In the genomic region with DNA sequence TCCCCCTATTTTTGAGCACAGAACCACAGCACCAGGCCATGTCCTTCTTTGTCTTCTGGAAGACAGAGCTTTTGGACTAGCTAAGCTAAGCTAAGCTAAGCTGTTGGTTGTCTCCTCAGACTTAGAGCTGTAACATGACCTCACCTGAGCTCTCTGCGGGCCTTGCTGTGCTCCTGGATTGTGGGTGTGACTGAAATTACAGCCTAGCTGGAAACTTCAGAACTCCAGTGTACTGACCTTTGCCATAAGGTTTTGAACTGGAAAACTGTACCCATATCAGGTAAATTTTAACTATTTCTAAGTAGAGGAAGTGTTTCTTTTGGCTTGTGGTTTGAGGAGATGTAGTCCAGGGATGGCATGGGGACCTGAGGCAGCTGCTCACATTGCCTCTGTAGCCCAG, we compare ENCODE assay signal across 15 mouse cellular contexts. TPM values are rescaled to one million over a fixed set of nuclear protein-coding genes. Genes with fewer than 3 reads are reported as not detected.
DNase-seq lines count a peak whose midpoint lies in the region; ATAC-seq and TF ChIP-seq lines count a peak whose summit lies in the region.
"Had no signal": no experiment of that assay in that cellular context is flagged by ENCODE, and none has a peak within 500 bp of the region (broad histone marks: within the 10 kb centered on the region; RNA-seq: fewer than 3 reads in every experiment).

No protein-coding gene starts in this region.

- no peak for TF ChIP-seq POLR2A in kidney, adult 2 months (IDR thresholded peaks at IDR 0.05; ENCODE audit: low read depth, low read length)
- TF ChIP-seq POLR2A in bone marrow macrophage, adult 2 months (IDR thresholded peaks at IDR 0.05; ENCODE audit: borderline replicate concordance, low read depth, low read length): no peak

- H3K4me2 ChIP-seq in intestine, embryonic 16.5 days (ENCODE audit: low read depth, low read length): no peak overlapping the region
- H3K4me2 ChIP-seq: forebrain, embryonic 15.5 days had no signal

- no peak overlapping the region for H3K9ac ChIP-seq in intestine, embryonic 16.5 days (ENCODE audit: low read depth, low read length)
- H3K9ac ChIP-seq: forebrain, embryonic 15.5 days; liver, embryonic 14.5 days had no signal

- no peaks in the 10 kb centered on the region for H3K27me3 ChIP-seq in kidney, adult 2 months (replicated peaks; ENCODE audit: control insufficient read depth, insufficient read depth, low read length)
- no peaks in the 10 kb centered on the region for H3K27me3 ChIP-seq in intestine, embryonic 16.5 days (replicated peaks; ENCODE audit: control insufficient read depth, insufficient read depth, low read length)
- H3K27me3 ChIP-seq: forebrain, embryonic 15.5 days had no signal

- H3K27ac ChIP-seq in kidney, adult 2 months (ENCODE audit: insufficient read depth, low read depth, low read length): peak overlapping the region; percentile 94
- H3K27ac ChIP-seq in bone marrow macrophage, adult 2 months (ENCODE audit: insufficient read depth, low read depth, low read length): peak overlapping the region; percentile 86
- H3K27ac ChIP-seq in intestine, embryonic 16.5 days (ENCODE audit: low read length): no peak overlapping the region
- H3K27ac ChIP-seq: forebrain, embryonic 15.5 days; liver, embryonic 14.5 days had no signal

- 22% methylated on average over 1 of the region's 1 CpGs for WGBS in kidney, adult 2 months
- WGBS in intestine, embryonic 16.5 days: 71% methylated on average over 1 of the region's 1 CpGs

- no peaks in the 10 kb centered on the region for H3K36me3 ChIP-seq in kidney, adult 2 months (ENCODE audit: control insufficient read depth, insufficient read depth, low read length)
- H3K36me3 ChIP-seq in intestine, embryonic 16.5 days (ENCODE audit: control insufficient read depth, insufficient read depth, low read length): no peaks in the 10 kb centered on the region
- H3K36me3 ChIP-seq: forebrain, embryonic 15.5 days had no signal

- peaks cover 56% of the 10 kb centered on the region for H3K4me1 ChIP-seq in kidney, adult 2 months (ENCODE audit: control insufficient read depth, insufficient read depth, low read length)
- peaks cover 77% of the 10 kb centered on the region for H3K4me1 ChIP-seq in bone marrow macrophage, adult 2 months (ENCODE audit: control insufficient read depth, insufficient read depth, low read length)
- peaks cover 13% of the 10 kb centered on the region for H3K4me1 ChIP-seq in intestine, embryonic 16.5 days (ENCODE audit: control insufficient read depth, insufficient read depth, low read length)

- H3K9me3 ChIP-seq in intestine, embryonic 16.5 days (ENCODE audit: control insufficient read depth, low read length): no peaks in the 10 kb centered on the region
- H3K9me3 ChIP-seq: forebrain, embryonic 15.5 days had no signal

- peak; percentile 90 for DNase-seq in kidney, adult 2 months
- no peak for DNase-seq in kidney, adult 18-20 months
- peak; percentile 52 to 82 for DNase-seq in kidney, postnatal 36 days
- DNase-seq: B cell, adult 2 months; cerebellum, adult 9-10 months; gastrocnemius, postnatal 36 days; layer of hippocampus, adult 9-11 months; retina, postnatal 1 day had no signal

- peak; percentile 64 for ATAC-seq in intestine, embryonic 16.5 days
- no peak for ATAC-seq in megakaryocyte progenitor cell, adult 5-6 weeks (replicated peaks; ENCODE audit: poor library complexity)
- ATAC-seq in megakaryocyte-erythroid progenitor cell, adult 5-6 weeks (replicated peaks; ENCODE audit: low FRiP score, low TSS enrichment, poor library complexity, severe bottlenecking): no peak
- ATAC-seq: forebrain, embryonic 15.5 days had no signal

- H3K4me3 ChIP-seq in kidney, adult 2 months (ENCODE audit: insufficient read depth, low read depth, low read length): no peak overlapping the region
- H3K4me3 ChIP-seq in bone marrow macrophage, adult 2 months (ENCODE audit: insufficient read depth, low read length): peak overlapping the region; percentile 22; the same call in 1 of the 2 replicates
- no peak overlapping the region for H3K4me3 ChIP-seq in intestine, embryonic 16.5 days (ENCODE audit: low read length)
- H3K4me3 ChIP-seq: erythroblast, embryonic 14.5 days; forebrain, embryonic 15.5 days had no signal

- no peak for TF ChIP-seq CTCF in kidney, adult 2 months (conservative IDR thresholded peaks at IDR 0.05; ENCODE audit: insufficient read depth, insufficient read length, low read depth, low read length)
- no peak for TF ChIP-seq CTCF in bone marrow macrophage, adult 2 months (IDR thresholded peaks at IDR 0.05; ENCODE audit: low read depth, low read length)

RNA-seq across cellular contexts. Expression of gene Nceh1, which starts 5.6 kb away (rescaled TPM):
- 141 and 409 TPM in 2 replicates for polyA plus RNA-seq in kidney, adult 2 months (2012; rRNA removed)
- polyA plus RNA-seq in bone marrow macrophage, adult 2 months (2012; ENCODE audit: insufficient read depth, insufficient read length, missing spikeins): 126 and 137 TPM in 2 replicates
- polyA plus RNA-seq in intestine, embryonic 16.5 days (2015; fragmentation: Nextera tagmentation; extraction: Ambion mirVana): 9.4 and 10.1 TPM in 2 replicates
- total RNA-seq in megakaryocyte progenitor cell, adult 5-6 weeks (2015): 17.6 and 18.4 TPM in 2 replicates
- total RNA-seq in megakaryocyte progenitor cell, adult 5-6 weeks (2017): 16.8 and 17.5 TPM in 2 replicates
- total RNA-seq in megakaryocyte-erythroid progenitor cell, adult 5-6 weeks (2014; fragmentation: Nextera tagmentation): 4.3 and 8.4 TPM in 2 replicates
- total RNA-seq in megakaryocyte-erythroid progenitor cell, adult 5-6 weeks (2017): 6.4 and 16.3 TPM in 2 replicates

RNA-seq across cellular contexts. Expression of gene Ect2, which starts 34.7 kb away (rescaled TPM):
- polyA plus RNA-seq in kidney, adult 2 months (2012; rRNA removed): 1.3 and 2.4 TPM in 2 replicates
- 20.5 and 26.0 TPM in 2 replicates for polyA plus RNA-seq in bone marrow macrophage, adult 2 months (2012; ENCODE audit: insufficient read depth, insufficient read length, missing spikeins)
- 38.6 and 41.7 TPM in 2 replicates for polyA plus RNA-seq in intestine, embryonic 16.5 days (2015; fragmentation: Nextera tagmentation; extraction: Ambion mirVana)
- total RNA-seq in megakaryocyte progenitor cell, adult 5-6 weeks (2015): 76.1 and 84.2 TPM in 2 replicates
- 74.3 and 75.3 TPM in 2 replicates for total RNA-seq in megakaryocyte progenitor cell, adult 5-6 weeks (2017)
- 40.0 and 42.6 TPM in 2 replicates for total RNA-seq in megakaryocyte-erythroid progenitor cell, adult 5-6 weeks (2014; fragmentation: Nextera tagmentation)
- 39.2 and 42.0 TPM in 2 replicates for total RNA-seq in megakaryocyte-erythroid progenitor cell, adult 5-6 weeks (2017)

Comparison
In these comparisons a context has a peak if more than half of its experiments do, and no peak if none do; other contexts are left out.
1. RNA of gene Nceh1, which starts 5.6 kb away (polyA plus RNA-seq): 141 to 409 TPM in kidney, adult 2 months and 126 to 137 TPM in bone marrow macrophage, adult 2 months; 9.4 to 10.1 TPM in intestine, embryonic 16.5 days; every median in the first group is over 10 times any median in the second.